Mouse (Mus musculus) embryo, embryonic 11 days (tissue): ENCODE data around the gene Asb12.
A peak's percentile ranks its signal among the peaks of the same experiment; 100 is the strongest.
"Not testable (repeated sequence)": the region's sequence is repeated elsewhere in the genome, so short reads cannot be mapped to it uniquely, and the experiment has no call there.

ENCODE experiments used
- DNase-seq: peaks from one replicate; pipeline ENCODE4 v3.0.0-alpha.2; 2015

Gene Asb12

DNA sequence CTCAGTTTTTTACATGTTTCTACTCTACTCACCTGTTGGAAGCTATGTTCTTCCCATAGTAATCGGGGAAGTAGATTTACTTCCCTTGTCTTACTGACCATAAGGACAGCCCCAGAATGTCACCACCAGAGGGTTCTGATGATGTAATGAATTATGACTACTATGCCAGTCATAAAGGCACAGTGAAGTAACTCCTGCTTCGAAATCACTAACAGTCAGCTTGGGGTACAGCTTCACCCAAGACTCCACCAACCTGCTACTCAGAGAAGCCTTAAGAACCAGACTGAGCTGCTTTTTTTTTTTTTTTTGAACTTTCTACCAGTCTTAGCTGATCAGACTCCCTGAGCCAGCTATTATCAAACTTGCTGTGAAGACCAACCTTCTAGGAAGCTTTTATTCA, at the start of gene Asb12, which contains the start of gene Pfn5:
Asb12 (minus strand) TSS at position 101 of the 400 bp plus-strand sequence.
Pfn5 (plus strand) TSS at position 218 of the 400 bp plus-strand sequence.
- DNase-seq: no peak

DNA sequence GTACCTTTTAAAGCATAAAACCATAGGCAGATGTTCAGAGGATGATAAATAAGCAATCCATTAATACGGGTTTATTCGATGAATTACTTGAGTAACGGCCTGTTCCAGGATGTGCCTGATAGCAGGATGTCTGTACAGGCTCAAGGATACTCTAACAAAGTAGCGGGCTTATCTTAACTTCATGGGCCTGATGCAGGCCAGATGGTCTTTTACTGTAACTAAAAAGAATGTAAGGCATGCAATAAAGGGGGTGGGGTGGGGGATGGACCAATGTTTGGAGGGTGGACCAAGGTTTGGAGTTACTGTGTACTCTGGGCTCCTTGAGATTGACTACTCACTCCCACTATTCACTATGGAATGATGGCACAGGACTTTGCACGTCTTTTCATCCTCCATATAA, 42.8 kb upstream of the Asb12 start:
- peak; percentile 5 for DNase-seq

DNA sequence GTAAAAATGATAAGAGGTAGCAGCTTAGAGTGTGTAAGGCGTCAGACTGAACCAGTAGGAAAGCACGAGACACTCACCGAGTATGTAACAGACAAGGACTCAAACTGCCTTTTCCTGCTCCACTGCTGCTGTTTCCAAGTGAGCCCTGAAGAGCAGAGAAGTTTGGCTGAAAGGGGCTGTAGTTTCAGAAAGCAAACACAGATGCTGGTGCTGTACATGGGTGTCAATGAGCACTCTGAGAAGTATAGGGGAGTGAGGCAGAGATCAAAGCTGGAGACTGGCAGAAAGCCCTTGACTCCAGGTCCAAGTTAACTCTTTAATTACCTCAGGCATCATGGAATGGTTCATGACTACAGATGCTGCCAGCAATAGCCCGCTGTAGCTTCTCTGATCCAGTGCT, 3.5 kb downstream of the Asb12 start:
- DNase-seq: no peak

DNA sequence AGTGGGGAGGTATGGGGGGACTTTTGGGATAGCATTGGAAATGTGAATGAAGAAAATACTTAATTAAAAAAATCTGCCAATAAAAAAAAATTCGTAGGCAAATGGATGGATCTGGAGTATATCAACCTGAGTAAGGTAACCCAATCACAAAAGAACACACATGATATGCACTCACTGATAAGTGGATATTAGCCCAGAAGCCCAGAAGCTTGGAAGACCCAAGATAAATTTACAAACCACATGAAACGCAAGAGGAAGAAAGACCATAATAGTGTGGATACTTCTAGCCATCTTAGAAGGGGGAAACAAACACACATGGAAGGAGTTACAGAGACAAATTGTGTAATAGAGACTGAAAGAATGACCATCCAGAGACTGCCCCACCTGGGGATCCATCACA, 22.3 kb downstream of the Asb12 start:
- DNase-seq: not testable (repeated sequence)

DNA sequence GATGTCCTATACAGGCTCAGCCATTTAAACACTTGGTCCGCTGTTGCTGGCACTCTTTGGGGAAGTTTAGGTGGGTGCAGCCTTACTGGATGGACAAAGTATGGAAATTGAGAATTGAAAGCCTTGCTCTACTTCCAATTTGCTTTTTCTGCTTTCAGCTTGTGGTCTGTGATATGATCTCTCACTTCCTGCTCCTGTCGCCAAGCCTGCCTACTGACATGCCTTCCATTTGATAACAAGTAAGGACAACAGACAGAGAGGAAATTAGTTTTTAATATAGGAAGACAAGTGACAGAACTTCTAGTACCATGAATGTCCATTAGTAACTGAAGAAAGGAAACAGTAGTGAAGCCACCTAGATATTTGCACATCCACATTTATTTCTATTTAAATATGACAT, 32.6 kb downstream of the Asb12 start:
- DNase-seq: no peak

DNA sequence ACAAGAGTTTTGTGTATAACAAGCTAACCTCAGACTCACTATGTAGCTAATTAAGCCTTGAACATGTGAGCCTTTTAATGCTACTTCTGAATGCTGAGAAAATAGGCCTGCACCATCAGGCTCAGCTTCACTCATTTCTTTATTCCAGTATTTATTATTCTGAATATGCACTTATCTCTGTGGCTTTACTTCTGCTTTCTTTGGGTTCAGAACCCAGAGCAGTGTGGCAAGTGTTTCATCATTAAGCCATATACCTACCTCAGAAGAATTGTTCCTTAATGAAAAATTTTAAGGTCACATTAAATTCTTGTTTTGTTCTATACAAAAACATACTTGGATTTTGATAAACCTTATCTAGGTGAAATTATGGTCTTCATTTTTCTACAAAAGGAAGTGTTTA, 33.9 kb downstream of the Asb12 start:
- DNase-seq: no peak

DNA sequence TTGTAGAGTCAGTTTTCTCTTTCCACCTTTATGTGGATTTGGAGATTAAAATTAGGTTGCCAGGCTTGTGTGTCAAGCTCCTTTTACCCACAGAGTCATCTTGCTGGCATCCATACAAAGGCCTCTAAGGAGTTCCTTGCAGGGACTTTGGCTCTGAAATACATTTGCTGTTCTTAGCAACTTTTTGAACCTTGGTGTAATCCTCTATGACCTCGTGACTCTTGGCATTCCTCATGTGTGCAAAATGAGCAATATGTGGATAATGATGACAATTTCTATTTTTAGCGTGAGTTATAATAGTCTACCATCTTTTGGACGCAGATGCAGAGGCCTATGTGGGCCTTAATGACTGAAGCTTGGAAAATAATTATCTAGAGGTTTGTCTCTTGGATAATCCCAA, 100.6 kb downstream of the Asb12 start:
- DNase-seq: no peak

DNA sequence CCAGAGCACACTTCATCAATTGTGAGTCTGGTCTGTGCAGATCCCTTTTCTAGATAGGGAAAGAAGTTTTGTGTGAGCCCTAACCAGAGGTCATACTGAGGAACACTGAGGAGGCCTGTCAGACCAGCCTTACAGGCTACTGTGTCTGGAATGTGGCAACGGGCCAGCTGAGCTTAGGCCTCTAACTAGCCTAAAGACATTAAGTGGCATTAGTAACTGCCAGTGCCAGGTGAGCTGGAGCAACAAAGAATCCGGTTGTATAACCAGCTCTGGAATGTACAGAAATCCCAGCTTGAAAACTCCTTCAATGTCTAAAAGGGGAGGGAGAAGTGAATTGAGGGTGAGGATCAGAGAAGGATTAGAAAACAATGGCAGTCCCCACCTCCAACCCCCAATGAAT, 111.9 kb downstream of the Asb12 start:
- DNase-seq: no peak

DNA sequence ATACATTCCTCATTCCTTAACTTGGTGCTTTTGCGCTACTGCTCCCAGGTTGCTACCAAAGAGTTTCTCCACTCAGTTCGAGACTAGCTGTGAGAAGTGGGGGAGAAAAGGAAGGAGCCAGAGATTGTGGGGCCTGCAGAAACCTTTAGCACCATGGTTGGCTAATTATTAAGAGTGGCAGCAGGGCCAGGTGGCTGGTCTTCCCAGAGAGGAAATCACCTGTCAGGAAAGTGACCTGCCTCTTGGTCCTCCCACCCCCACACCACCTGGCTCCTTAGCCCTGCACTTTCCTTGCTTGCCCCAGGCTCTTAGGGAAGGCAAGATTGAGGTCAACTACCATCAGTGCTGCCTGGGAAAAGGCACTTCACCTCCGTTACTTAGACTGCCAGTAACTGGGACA, 112.6 kb downstream of the Asb12 start:
- no peak for DNase-seq

DNA sequence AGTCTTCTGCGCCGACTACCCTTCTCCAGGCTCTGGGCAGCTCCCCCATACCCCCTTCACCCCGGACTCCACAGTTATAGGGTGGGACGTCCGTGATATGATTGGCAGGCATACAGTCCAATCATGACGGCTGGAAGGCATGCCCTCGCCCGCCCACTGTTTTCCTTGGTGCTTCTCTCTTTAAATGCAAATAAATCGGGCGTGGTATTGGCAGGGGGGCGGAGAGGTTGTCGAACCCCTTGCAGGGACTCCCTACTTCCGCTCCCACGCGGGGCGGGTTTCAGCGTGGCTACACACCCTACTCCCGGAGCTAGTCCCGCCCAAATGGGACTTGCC, 113.0 kb downstream of the Asb12 start, which contains the start of gene Amer1:
Amer1 (minus strand) TSS at position 97 of the 336 bp plus-strand sequence.
- DNase-seq: peak; percentile 88

DNA sequence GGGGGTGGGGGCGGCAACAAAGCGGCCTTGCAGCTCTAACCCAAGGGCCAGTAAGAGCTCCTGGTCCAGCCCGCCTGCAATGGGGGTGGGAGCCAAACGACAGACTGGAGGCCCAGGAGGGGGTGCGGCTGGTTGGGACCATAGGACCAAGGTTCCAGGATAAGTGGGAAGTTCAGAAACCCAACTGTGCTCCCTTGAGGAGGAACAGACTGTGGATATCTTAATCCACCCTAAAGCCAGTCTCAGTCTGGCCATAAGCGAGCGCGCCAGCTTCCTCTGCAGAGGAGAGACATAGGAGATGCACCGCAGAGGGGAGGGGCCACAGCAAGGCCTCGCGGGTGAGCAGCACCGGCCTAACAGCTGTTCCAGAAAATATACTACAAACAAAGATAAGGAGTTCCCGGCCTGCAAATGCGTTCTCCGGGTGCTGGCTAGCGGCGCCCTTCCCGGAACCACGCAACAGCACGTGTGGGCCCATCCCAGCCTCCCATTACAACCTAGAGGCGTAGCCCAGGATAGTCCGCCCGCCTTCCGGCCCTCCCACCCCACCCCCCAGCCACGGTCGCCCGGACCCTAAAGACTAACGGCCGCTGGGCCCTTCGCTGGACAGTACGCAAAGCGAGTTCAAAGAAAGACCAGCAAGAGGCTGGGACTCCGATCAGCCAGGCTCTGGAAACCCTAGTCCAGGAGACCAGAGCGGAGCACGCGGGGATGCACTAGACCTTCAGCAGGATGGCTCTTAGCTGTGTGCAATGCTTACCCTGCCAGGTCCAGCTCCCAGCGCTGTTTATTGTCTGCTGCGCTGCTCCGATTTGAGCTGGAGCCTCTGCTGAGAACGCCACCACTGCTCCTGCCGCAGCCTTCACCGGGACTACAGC, 113.7 kb downstream of the Asb12 start:
- peak; percentile 56 for DNase-seq

DNA sequence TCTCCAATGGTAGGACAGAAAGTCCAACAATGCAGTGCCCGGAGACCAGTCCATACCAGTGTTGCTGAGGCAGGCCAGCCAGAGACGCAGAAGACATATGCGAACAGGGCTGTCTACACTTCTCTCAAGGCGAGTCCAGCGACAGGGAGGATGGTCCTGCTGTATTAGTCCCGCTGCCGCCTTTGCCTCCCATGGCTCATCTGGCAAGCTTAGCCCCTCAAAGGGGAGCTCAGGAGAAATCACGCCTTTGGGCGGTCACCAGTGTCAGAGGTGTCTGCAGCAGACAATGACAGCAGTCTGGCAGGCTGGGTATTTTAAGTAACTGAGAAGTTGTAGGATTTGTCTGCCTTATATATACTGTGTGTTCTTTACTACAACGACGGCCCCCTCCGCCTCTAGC, 114.4 kb downstream of the Asb12 start:
- peak; percentile 20 for DNase-seq

DNA sequence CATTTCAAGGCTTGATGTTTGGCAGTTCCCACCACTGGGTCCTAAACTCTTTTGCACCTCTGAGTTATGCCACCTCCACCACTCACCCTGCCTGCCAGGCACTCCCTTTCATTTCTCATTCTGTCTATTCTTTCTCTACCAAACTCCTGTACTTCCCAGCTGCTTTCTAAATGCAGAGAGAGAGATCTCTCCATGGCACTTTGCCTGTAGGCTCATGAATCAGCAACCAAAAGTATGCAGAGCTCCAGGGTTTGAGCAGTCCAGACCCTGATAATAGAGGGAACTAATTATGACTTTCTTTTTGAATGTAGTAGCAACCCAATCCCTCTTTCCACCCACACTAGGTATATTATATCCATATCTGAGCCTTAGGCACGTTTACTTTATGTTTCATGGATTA, 115.5 kb downstream of the Asb12 start:
- no peak for DNase-seq

DNA sequence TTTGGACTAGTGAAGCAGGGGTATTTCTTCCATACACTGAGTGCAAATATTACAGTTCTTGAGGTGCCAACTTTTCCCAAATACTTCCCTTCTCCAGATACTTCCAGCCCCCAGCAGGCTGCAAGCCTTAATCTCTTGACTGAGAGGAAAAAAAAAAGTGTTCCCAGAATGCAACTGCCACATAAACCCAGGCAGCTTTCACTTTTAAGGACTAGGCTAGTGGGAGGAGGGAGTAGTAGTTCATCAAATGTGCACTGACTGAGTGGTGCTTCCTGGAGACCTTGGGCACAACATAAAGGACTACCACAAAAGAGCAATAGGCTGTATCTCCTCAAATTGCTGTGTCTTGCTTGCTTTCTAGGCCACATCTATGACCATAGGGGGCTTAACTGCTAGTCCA, 116.5 kb downstream of the Asb12 start:
- no peak for DNase-seq

DNA sequence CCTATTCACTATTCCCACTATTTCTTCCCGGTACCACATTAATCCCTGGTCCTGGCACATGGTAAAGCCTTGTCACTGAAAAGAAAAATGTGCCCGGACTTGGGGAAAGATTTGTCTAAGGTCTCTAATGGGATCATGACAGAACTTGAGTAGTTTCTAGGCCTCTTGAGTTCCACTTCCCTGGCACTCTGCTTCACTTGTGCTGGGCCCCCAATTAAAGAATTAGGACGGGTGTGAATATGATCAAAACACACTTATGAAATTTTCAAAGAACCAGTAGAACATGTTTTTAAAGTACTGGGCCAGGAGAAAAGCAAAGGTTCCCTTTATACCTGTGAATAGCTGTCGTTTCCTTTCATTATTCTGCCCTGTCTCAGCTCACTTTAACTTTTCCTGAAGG, 119.3 kb downstream of the Asb12 start:
- no peak for DNase-seq

DNA sequence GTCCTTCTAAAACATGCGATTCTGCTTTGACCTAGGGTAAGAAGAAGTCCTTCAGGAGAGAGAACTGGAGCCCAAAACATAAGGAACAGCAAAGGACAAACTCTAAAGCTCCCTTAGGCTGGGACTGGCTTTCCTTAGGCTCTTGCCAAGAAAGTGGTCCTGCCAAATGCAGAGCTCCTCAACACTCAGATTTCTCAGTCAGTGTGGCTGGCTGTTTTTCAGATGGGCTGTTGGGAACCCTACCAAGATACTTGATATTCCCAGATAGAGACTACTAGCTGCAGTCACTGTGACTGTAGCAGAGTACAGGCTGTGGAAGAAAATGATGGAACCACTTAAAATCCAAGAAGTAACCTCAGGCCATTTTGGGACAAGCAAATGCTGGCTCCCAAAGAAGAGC, 120.6 kb downstream of the Asb12 start:
- DNase-seq: no peak
